Comparison of ENCODE assay signal across 16 mouse cellular contexts in the genomic region with DNA sequence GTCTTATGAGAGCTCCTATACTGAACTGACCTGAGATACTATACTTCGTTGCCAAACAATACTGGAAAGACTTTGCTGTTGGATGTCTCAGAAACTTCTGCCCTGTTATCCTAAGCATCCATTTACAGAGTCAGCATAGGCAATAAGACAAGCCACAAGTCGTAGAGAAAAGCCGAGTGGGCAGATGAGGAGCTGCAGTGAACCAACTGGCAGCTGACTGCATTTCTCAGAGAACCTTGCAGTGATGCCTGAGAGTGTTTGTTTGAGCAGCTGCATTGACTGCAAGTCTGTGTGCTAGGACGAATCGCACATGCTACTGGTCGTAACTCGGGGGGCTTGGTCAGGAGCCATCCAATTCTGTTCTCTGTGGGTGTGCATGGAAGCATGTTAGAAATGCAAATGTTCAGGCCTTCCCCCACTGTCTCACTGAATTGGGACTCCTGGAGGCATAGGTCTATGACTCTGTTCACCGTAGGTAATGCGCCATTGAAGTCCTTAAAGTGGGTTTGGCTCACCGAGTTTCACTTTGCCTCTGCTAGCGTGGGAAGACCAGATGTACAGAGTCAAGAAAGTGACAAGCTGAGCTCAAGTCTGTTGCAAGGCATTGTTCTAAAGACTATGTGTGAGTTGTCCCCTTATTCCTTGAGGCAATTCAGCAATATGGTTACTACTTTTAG.
DNase-seq lines count a peak whose midpoint lies in the region; ATAC-seq and TF ChIP-seq lines count a peak whose summit lies in the region.
"Had no signal": no experiment of that assay in that cellular context is flagged by ENCODE, and none has a peak within 500 bp of the region (broad histone marks: within the 10 kb centered on the region; RNA-seq: fewer than 3 reads in every experiment).

No protein-coding gene starts in this region.

- H3K9me3 ChIP-seq in forebrain, postnatal 0 days (ENCODE audit: low read length), result no peaks in the 10 kb centered on the region
- H3K9me3 ChIP-seq in forebrain, embryonic 16.5 days (ENCODE audit: control insufficient read depth, low read length), result no peaks in the 10 kb centered on the region
- no peaks in the 10 kb centered on the region for H3K9me3 ChIP-seq in midbrain, embryonic 10.5 days (replicated peaks)
- H3K9me3 ChIP-seq in midbrain, embryonic 13.5 days, result no peaks in the 10 kb centered on the region
- H3K9me3 ChIP-seq: embryonic facial prominence, embryonic 12.5 days; heart, embryonic 15.5 days; limb, embryonic 12.5 days; liver, embryonic 13.5 days had no signal

- no peak overlapping the region for H3K4me3 ChIP-seq in forebrain, postnatal 0 days (ENCODE audit: low read depth, low read length)
- H3K4me3 ChIP-seq in forebrain, embryonic 16.5 days (replicated peaks; ENCODE audit: low read length), result no peak overlapping the region
- H3K4me3 ChIP-seq in midbrain, embryonic 10.5 days, result no peak overlapping the region
- H3K4me3 ChIP-seq in midbrain, embryonic 13.5 days (replicated peaks), result no peak overlapping the region
- H3K4me3 ChIP-seq: embryonic facial prominence, embryonic 12.5 days; heart, embryonic 15.5 days; limb, embryonic 12.5 days; liver, embryonic 13.5 days had no signal

- no peaks in the 10 kb centered on the region for H3K27me3 ChIP-seq in forebrain, postnatal 0 days (ENCODE audit: insufficient read depth, low read length)
- H3K27me3 ChIP-seq in forebrain, embryonic 16.5 days (replicated peaks; ENCODE audit: control insufficient read depth, insufficient read depth, low read length), result no peaks in the 10 kb centered on the region
- no peaks in the 10 kb centered on the region for H3K27me3 ChIP-seq in midbrain, embryonic 10.5 days (ENCODE audit: low read depth, poor library complexity, severe bottlenecking)
- H3K27me3 ChIP-seq in midbrain, embryonic 13.5 days, result no peaks in the 10 kb centered on the region
- H3K27me3 ChIP-seq: embryonic facial prominence, embryonic 12.5 days; heart, embryonic 15.5 days; limb, embryonic 12.5 days; liver, embryonic 13.5 days had no signal

- whole genome bisulfite sequencing in forebrain, postnatal 0 days, result 42% methylated on average over 11 of the region's 11 CpGs
- WGBS in forebrain, embryonic 16.5 days, result 44% methylated on average over 11 of the region's 11 CpGs
- WGBS in midbrain, embryonic 10.5 days, result 64% methylated on average over 11 of the region's 11 CpGs
- 61% methylated on average over 11 of the region's 11 CpGs for WGBS in midbrain, embryonic 13.5 days

- no peak for DNase-seq in forebrain, postnatal 0 days
- DNase-seq in midbrain, embryonic 10.5 days (ENCODE audit: low spot score), result no peak
- peak; percentile 35 for DNase-seq in naive thymus-derived CD4-positive, alpha-beta T cell, adult 2 months (ENCODE audit: low read depth)
- DNase-seq in thymus, postnatal 36 days, result no peak
- DNase-seq in heart, adult 9 months (ENCODE audit: low spot score in 2 of 2), result no peak
- DNase-seq: adrenal gland, postnatal 25 days; liver, embryonic 13.5 days; thymus, adult 18-20 months had no signal

- no peak for TF ChIP-seq CTCF in forebrain, postnatal 0 days (IDR thresholded peaks at IDR 0.05; ENCODE audit: low read depth)

- H3K9ac ChIP-seq in forebrain, postnatal 0 days, result no peak overlapping the region
- no peak overlapping the region for H3K9ac ChIP-seq in forebrain, embryonic 16.5 days (replicated peaks; ENCODE audit: low read depth, low read length)
- no peak overlapping the region for H3K9ac ChIP-seq in midbrain, embryonic 13.5 days (replicated peaks)
- H3K9ac ChIP-seq: embryonic facial prominence, embryonic 12.5 days; heart, embryonic 15.5 days; limb, embryonic 12.5 days; liver, embryonic 13.5 days had no signal

- H3K4me2 ChIP-seq in forebrain, postnatal 0 days (ENCODE audit: low read depth), result no peak overlapping the region
- no peak overlapping the region for H3K4me2 ChIP-seq in forebrain, embryonic 16.5 days (ENCODE audit: low read length)
- no peak overlapping the region for H3K4me2 ChIP-seq in midbrain, embryonic 13.5 days (replicated peaks)
- H3K4me2 ChIP-seq: embryonic facial prominence, embryonic 12.5 days; heart, embryonic 15.5 days; limb, embryonic 12.5 days; liver, embryonic 13.5 days had no signal

- H3K36me3 ChIP-seq in forebrain, postnatal 0 days (ENCODE audit: insufficient read depth), result no peaks in the 10 kb centered on the region
- H3K36me3 ChIP-seq in forebrain, embryonic 16.5 days (ENCODE audit: control insufficient read depth, insufficient read depth), result no peaks in the 10 kb centered on the region
- H3K36me3 ChIP-seq in midbrain, embryonic 10.5 days, result no peaks in the 10 kb centered on the region
- H3K36me3 ChIP-seq in midbrain, embryonic 13.5 days, result no peaks in the 10 kb centered on the region
- H3K36me3 ChIP-seq: embryonic facial prominence, embryonic 12.5 days; heart, embryonic 15.5 days; limb, embryonic 12.5 days; liver, embryonic 13.5 days had no signal

- H3K27ac ChIP-seq in forebrain, postnatal 0 days (ENCODE audit: low read depth, low read length), result no peak overlapping the region
- no peak overlapping the region for H3K27ac ChIP-seq in forebrain, embryonic 16.5 days (ENCODE audit: low read length)
- H3K27ac ChIP-seq in midbrain, embryonic 10.5 days (replicated peaks), result 0 out of 2 replicates have a peak overlapping the region, but pooled peaks have one; percentile 17
- no peak overlapping the region for H3K27ac ChIP-seq in midbrain, embryonic 13.5 days
- H3K27ac ChIP-seq: embryonic facial prominence, embryonic 12.5 days; heart, embryonic 15.5 days; kidney, postnatal 0 days; limb, embryonic 12.5 days; liver, embryonic 13.5 days had no signal

- H3K4me1 ChIP-seq in forebrain, postnatal 0 days (ENCODE audit: insufficient read depth), result 0 out of 2 replicates have a peak, but pooled peaks cover 4% of the 10 kb centered on the region
- H3K4me1 ChIP-seq in forebrain, embryonic 16.5 days (replicated peaks; ENCODE audit: control insufficient read depth, insufficient read depth, low read length), result peaks cover 7% of the 10 kb centered on the region
- H3K4me1 ChIP-seq in midbrain, embryonic 10.5 days, result peaks cover 33% of the 10 kb centered on the region
- peaks cover 26% of the 10 kb centered on the region for H3K4me1 ChIP-seq in midbrain, embryonic 13.5 days (replicated peaks)

- 0 out of 2 replicates have a peak, but pooled peaks have one; percentile 14 for ATAC-seq in forebrain, postnatal 0 days
- no peak for ATAC-seq in forebrain, embryonic 16.5 days
- no peak for ATAC-seq in midbrain, embryonic 13.5 days
- peak; percentile 54 for ATAC-seq in activated CD4-positive, CD25-positive, alpha-beta regulatory T cell, adult 4 months
- ATAC-seq: intestine, embryonic 16.5 days had no signal

Comparison
In these comparisons a context has a peak if more than half of its experiments do, and no peak if none do; other contexts are left out.
1. ATAC-seq: peak in forebrain, postnatal 0 days (single experiment) and activated CD4-positive, CD25-positive, alpha-beta regulatory T cell, adult 4 months (single experiment); none in forebrain, embryonic 16.5 days (single experiment) and midbrain, embryonic 13.5 days (single experiment).